Mouse (Mus musculus): Measurements from ENCODE around the gene Mrpl53. TPM values are rescaled to one million over a fixed set of nuclear protein-coding genes. Genes with fewer than 3 reads are reported as not detected.

Gene Mrpl53
- total and polyA plus RNA-seq, 3 experiments: 17.5 to 51.2 (median 28.5) TPM

DNA sequence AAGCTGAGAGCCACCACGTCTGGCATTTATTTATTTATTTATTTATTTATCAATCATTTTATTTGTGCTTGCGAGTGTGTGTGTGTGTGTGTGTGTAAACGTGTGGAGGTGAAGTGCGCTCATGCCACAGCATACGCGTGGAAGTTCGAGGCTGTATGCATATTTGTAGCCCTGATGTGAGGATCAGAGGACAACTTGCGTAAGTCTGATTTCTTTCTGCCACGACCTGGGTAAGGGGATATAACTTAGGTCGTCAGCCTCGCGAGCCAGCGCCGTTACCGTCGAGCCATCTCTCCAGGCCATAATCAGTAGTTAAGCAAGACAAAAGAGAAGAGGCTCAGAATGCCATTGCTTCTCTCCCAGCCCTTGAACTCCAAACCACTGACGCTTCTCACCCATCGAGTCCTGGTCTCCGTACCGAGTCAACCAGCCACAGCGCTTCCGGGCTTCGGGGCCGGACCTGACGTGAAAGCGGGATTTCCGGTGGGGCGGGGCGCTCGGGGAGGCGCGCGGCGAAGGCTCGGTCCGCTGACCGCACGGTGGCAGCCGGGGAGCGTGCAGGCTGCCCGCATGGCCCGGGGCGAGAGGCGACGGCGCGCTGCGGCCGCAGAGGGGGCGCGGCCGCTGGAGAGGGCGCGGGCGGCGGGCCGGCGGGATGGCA lies 6.3 kb downstream of the Mrpl53 start, which contains the start of gene Mogs:
Mogs (plus strand) TSS at position 486 of the 661 bp plus-strand sequence.
- peak; percentile 69 for ATAC-seq (ENCODE audit: extremely low read depth, insufficient number of reproducible peaks, low FRiP score, poor library complexity, severe bottlenecking)
- DNase-seq (ENCODE audit: low spot score): peak; percentile 96

DNA sequence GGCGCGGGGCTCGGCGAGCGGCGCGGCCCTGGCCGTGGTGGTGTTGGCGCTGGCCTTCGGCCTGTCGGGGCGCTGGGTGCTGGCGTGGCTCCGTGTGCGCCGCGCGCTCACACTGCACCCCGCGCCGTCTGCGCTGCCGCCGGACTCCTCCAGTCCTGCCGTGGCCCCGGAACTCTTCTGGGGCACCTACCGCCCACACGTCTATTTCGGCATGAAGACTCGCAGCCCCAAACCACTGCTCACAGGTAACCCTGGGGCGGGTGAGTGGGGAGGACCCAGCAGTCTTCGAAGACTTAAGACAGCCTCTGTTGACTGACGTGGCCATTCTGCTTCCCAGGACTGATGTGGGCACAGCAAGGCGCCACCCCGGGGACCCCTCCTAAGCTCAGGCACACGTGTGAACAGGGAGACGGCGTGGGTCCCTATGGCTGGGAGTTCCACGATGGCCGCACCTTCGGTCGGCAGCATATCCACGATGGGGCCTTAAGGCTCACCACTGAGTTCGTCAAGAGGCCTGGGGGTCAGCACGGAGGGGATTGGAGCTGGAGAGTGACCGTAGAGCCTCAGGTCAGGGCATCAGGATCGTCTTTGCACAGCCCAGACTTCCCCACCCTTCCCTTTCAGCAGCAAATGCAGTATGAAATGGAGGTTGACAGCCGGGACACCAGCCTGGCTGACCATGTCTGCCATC lies 7.0 kb downstream of the Mrpl53 start:
- Histone ChIP-seq H3K36me3 (replicated peaks) (peaks cover 70% of the 10 kb centered on the region), H3K9me3 (replicated peaks) (no peaks in the 10 kb centered on the region), H3K27me3 (ENCODE audit: insufficient read depth, low read length) (no peaks in the 10 kb centered on the region), H3K4me1 (ENCODE audit: insufficient read depth, low read depth, low read length) (peaks cover 81% of the 10 kb centered on the region), H3K4me3 (ENCODE audit: low read depth, low read length) (peak overlapping the region; percentile 94)
- no peak for ATAC-seq (ENCODE audit: extremely low read depth, insufficient number of reproducible peaks, low FRiP score, poor library complexity, severe bottlenecking)
- peak; percentile 44 for DNase-seq (ENCODE audit: low spot score)
- TF ChIP-seq POLR2AphosphoS5 (IDR thresholded peaks at IDR 0.05; ENCODE audit: insufficient replicate concordance, low read depth, low read length) (no peak), TAL1 (conservative IDR thresholded peaks at IDR 0.05; ENCODE audit: low read depth, low read length) (no peak), GATA2 (IDR thresholded peaks at IDR 0.05; ENCODE audit: borderline replicate concordance, low read depth, low read length) (no peak), GATA1 (IDR thresholded peaks at IDR 0.05; ENCODE audit: borderline replicate concordance, low read length) (no peak), CTCF (IDR thresholded peaks at IDR 0.05; ENCODE audit: low read depth, low read length) (no peak)

More for the DNA sequence above, 6.3 kb downstream of the Mrpl53 start, which contains the start of gene Mogs:
- Histone ChIP-seq H3K4me1 (ENCODE audit: insufficient read depth, low read depth, low read length) (peaks cover 82% of the 10 kb centered on the region), H3K9me3 (replicated peaks) (no peaks in the 10 kb centered on the region), H3K36me3 (replicated peaks) (peaks cover 75% of the 10 kb centered on the region), H3K4me3 (ENCODE audit: low read depth, low read length) (peak within 1 kb of the TSS; percentile 94), H3K27me3 (ENCODE audit: insufficient read depth, low read length) (no peaks in the 10 kb centered on the region)
- TF ChIP-seq GATA1 (IDR thresholded peaks at IDR 0.05; ENCODE audit: borderline replicate concordance, low read length) (no peak), GATA2 (IDR thresholded peaks at IDR 0.05; ENCODE audit: borderline replicate concordance, low read depth, low read length) (no peak), TAL1 (conservative IDR thresholded peaks at IDR 0.05; ENCODE audit: low read depth, low read length) (no peak), POLR2AphosphoS5 (IDR thresholded peaks at IDR 0.05; ENCODE audit: insufficient replicate concordance, low read depth, low read length) (no peak), CTCF (IDR thresholded peaks at IDR 0.05; ENCODE audit: low read depth, low read length) (no peak)

DNA sequence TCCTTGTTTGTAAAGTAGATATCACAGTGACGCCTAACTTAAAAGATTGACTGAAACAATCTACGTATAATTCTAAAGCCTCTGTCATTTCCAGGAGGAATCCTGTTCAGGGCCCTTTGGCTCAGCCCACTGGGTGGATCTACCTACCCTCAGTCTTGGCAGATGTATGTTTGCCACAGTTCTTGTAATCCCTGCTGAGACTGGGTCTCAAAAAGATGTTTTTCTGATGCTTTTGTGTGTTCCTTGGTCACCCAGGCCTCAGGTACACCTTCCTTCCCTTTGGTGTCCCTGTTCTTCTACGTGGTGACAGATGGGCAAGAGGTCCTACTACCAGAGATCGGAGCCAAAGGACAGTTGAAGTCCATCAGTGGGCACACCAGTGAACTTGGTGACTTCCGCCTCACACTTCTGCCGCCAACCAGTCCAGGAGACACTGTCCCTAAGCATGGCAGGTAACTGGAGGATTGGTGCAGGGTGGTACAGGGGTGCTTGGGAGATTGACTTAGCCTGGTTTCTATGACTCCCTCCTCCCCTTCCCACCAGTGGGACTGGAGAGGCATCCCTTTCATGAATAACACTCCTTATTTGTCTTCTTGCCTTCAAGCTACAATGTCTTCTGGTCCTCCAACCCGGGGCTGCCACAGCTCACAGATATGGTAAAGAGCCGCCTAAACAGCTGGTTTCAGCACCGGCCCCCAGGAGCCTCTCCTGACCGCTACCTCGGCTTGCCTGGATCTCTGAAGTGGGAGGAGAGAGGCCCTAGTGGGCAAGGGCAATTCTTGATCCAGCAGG lies 7.7 kb downstream of the Mrpl53 start:
- Histone ChIP-seq H3K36me3 (replicated peaks) (peaks cover 63% of the 10 kb centered on the region), H3K4me3 (ENCODE audit: low read depth, low read length) (peak overlapping the region; percentile 94), H3K9me3 (replicated peaks) (no peaks in the 10 kb centered on the region), H3K27me3 (ENCODE audit: insufficient read depth, low read length) (no peaks in the 10 kb centered on the region), H3K4me1 (ENCODE audit: insufficient read depth, low read depth, low read length) (peaks cover 76% of the 10 kb centered on the region)
- DNase-seq (ENCODE audit: low spot score): no peak
- no peak for ATAC-seq (ENCODE audit: extremely low read depth, insufficient number of reproducible peaks, low FRiP score, poor library complexity, severe bottlenecking)
- TF ChIP-seq CTCF (IDR thresholded peaks at IDR 0.05; ENCODE audit: low read depth, low read length) (no peak), TAL1 (conservative IDR thresholded peaks at IDR 0.05; ENCODE audit: low read depth, low read length) (no peak), GATA2 (IDR thresholded peaks at IDR 0.05; ENCODE audit: borderline replicate concordance, low read depth, low read length) (no peak), POLR2AphosphoS5 (IDR thresholded peaks at IDR 0.05; ENCODE audit: insufficient replicate concordance, low read depth, low read length) (no peak), GATA1 (IDR thresholded peaks at IDR 0.05; ENCODE audit: borderline replicate concordance, low read length) (no peak)

DNA sequence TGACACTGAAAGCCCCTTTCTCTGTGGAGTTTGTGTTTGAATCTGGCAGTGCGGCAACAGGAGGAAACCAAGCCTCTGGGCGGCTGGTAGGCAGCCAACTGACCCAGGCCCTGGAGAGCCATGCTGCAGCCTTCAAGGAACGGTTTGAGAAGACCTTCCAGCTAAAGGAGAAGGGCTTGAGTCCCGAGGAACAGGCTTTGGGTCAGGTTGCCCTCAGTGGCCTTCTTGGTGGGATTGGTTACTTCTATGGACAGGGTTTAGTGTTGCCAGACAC lies 8.3 kb downstream of the Mrpl53 start:
- H3K27me3 ChIP-seq (ENCODE audit: insufficient read depth, low read length): no peaks in the 10 kb centered on the region
- peaks cover 77% of the 10 kb centered on the region for H3K4me1 ChIP-seq (ENCODE audit: insufficient read depth, low read depth, low read length)
- DNase-seq (ENCODE audit: low spot score): no peak
- H3K9me3 ChIP-seq (replicated peaks): no peaks in the 10 kb centered on the region
- peak overlapping the region; percentile 94; the same call in 1 of the 2 replicates for H3K4me3 ChIP-seq (ENCODE audit: low read depth, low read length)
- peaks cover 62% of the 10 kb centered on the region for H3K36me3 ChIP-seq (replicated peaks)
- TF ChIP-seq TAL1 (conservative IDR thresholded peaks at IDR 0.05; ENCODE audit: low read depth, low read length) (no peak), GATA2 (IDR thresholded peaks at IDR 0.05; ENCODE audit: borderline replicate concordance, low read depth, low read length) (no peak), POLR2AphosphoS5 (IDR thresholded peaks at IDR 0.05; ENCODE audit: insufficient replicate concordance, low read depth, low read length) (no peak), CTCF (IDR thresholded peaks at IDR 0.05; ENCODE audit: low read depth, low read length) (no peak), GATA1 (IDR thresholded peaks at IDR 0.05; ENCODE audit: borderline replicate concordance, low read length) (no peak)
- no peak for ATAC-seq (ENCODE audit: extremely low read depth, insufficient number of reproducible peaks, low FRiP score, poor library complexity, severe bottlenecking)

DNA sequence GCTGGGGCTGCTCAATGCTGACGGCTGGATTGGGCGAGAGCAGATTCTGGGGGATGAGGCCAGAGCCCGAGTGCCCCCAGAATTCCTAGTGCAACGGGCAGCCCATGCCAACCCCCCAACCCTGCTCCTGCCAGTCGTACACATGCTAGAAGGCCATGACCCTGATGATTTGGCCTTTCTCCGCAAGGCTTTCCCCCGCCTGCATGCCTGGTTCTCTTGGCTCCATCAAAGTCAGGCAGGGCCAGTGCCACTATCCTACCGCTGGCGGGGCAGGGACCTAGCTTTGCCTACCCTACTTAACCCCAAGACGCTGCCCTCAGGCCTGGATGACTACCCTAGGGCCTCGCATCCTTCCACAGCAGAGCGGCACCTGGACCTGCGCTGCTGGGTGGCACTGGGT lies 8.8 kb downstream of the Mrpl53 start:
- DNase-seq (ENCODE audit: low spot score): no peak
- TF ChIP-seq POLR2AphosphoS5 (IDR thresholded peaks at IDR 0.05; ENCODE audit: insufficient replicate concordance, low read depth, low read length) (no peak), GATA2 (IDR thresholded peaks at IDR 0.05; ENCODE audit: borderline replicate concordance, low read depth, low read length) (no peak), CTCF (IDR thresholded peaks at IDR 0.05; ENCODE audit: low read depth, low read length) (no peak), GATA1 (IDR thresholded peaks at IDR 0.05; ENCODE audit: borderline replicate concordance, low read length) (no peak), TAL1 (conservative IDR thresholded peaks at IDR 0.05; ENCODE audit: low read depth, low read length) (no peak)
- Histone ChIP-seq H3K4me1 (ENCODE audit: insufficient read depth, low read depth, low read length) (peaks cover 79% of the 10 kb centered on the region), H3K36me3 (replicated peaks) (peaks cover 61% of the 10 kb centered on the region), H3K9me3 (replicated peaks) (no peaks in the 10 kb centered on the region), H3K27me3 (ENCODE audit: insufficient read depth, low read length) (no peaks in the 10 kb centered on the region), H3K4me3 (ENCODE audit: low read depth, low read length) (peak overlapping the region; percentile 46; the same call in 1 of the 2 replicates)
- ATAC-seq (ENCODE audit: extremely low read depth, insufficient number of reproducible peaks, low FRiP score, poor library complexity, severe bottlenecking): no peak
